Comparison of ENCODE assay signal across 9 mouse cellular contexts in genomic region chr9:21987592-21988342, GRCm38 (mm10). TPM values are rescaled to one million over a fixed set of nuclear protein-coding genes. Genes with fewer than 3 reads are reported as not detected.
A peak's percentile ranks its signal among the peaks of the same experiment; 100 is the strongest.
DNase-seq lines count a peak whose midpoint lies in the region; ATAC-seq lines count a peak whose summit lies in the region.
"Had no signal": no experiment of that assay in that cellular context is flagged by ENCODE, and none has a peak within 500 bp of the region (broad histone marks: within the 10 kb centered on the region; RNA-seq: fewer than 3 reads in every experiment).

No protein-coding gene starts in this region.

- H3K27ac ChIP-seq in heart, embryonic 11.5 days (ENCODE audit: low read depth, low read length), result no peak overlapping the region
- no peak overlapping the region for H3K27ac ChIP-seq in hindbrain, embryonic 16.5 days (ENCODE audit: low read depth, low read length)
- no peak overlapping the region for H3K27ac ChIP-seq in midbrain, embryonic 15.5 days
- H3K27ac ChIP-seq: macrophage had no signal

- peaks cover 90% of the 10 kb centered on the region for H3K27me3 ChIP-seq in heart, embryonic 11.5 days (ENCODE audit: control insufficient read depth, insufficient read depth, low read length)
- H3K27me3 ChIP-seq in hindbrain, embryonic 16.5 days (replicated peaks; ENCODE audit: control insufficient read depth, insufficient read depth, low read length), result peaks cover 52% of the 10 kb centered on the region
- H3K27me3 ChIP-seq in midbrain, embryonic 15.5 days (replicated peaks), result peaks cover 56% of the 10 kb centered on the region

- H3K9ac ChIP-seq in heart, embryonic 11.5 days (ENCODE audit: low read depth, low read length), result no peak overlapping the region
- no peak overlapping the region for H3K9ac ChIP-seq in hindbrain, embryonic 16.5 days (ENCODE audit: low read depth, low read length)
- peak overlapping the region; percentile 10; the same call in 1 of the 2 replicates for H3K9ac ChIP-seq in midbrain, embryonic 15.5 days

- no peak overlapping the region; the same call in 1 of the 2 replicates for H3K4me3 ChIP-seq in heart, embryonic 11.5 days (ENCODE audit: low read depth, low read length)
- H3K4me3 ChIP-seq in hindbrain, embryonic 16.5 days (ENCODE audit: low read length), result peak overlapping the region; percentile 42
- 0 out of 2 replicates have a peak overlapping the region, but pooled peaks have one; percentile 27 for H3K4me3 ChIP-seq in midbrain, embryonic 15.5 days

- intact Hi-C loops in left cerebral cortex, postnatal 4 days (cut with DNase I), result no loop called here

- H3K4me2 ChIP-seq in heart, embryonic 11.5 days, result peak overlapping the region; percentile 86
- H3K4me2 ChIP-seq in hindbrain, embryonic 16.5 days (ENCODE audit: low read length), result peak overlapping the region; percentile 78
- H3K4me2 ChIP-seq in midbrain, embryonic 15.5 days, result peak overlapping the region; percentile 56

- no peak for ATAC-seq in heart, embryonic 11.5 days (replicated peaks; ENCODE audit: insufficient number of reproducible peaks, low FRiP score, low TSS enrichment)
- ATAC-seq in hindbrain, embryonic 16.5 days, result no peak
- no peak for ATAC-seq in midbrain, embryonic 15.5 days (replicated peaks)

- peaks cover 10% of the 10 kb centered on the region; the same call in 1 of the 2 replicates for H3K4me1 ChIP-seq in heart, embryonic 11.5 days (ENCODE audit: control insufficient read depth, insufficient read depth, low read length)
- H3K4me1 ChIP-seq in hindbrain, embryonic 16.5 days (ENCODE audit: control insufficient read depth, insufficient read depth, low read depth, low read length), result peaks cover 21% of the 10 kb centered on the region
- peaks cover 24% of the 10 kb centered on the region for H3K4me1 ChIP-seq in midbrain, embryonic 15.5 days

- WGBS in heart, embryonic 11.5 days (ENCODE audit: insufficient replicate concordance), result 5% methylated on average over 36 of the region's 36 CpGs
- 9% methylated on average over 36 of the region's 36 CpGs for WGBS in hindbrain, embryonic 16.5 days
- WGBS in midbrain, embryonic 15.5 days, result 8% methylated on average over 36 of the region's 36 CpGs

- DNase-seq in heart, adult 9 months (ENCODE audit: low spot score in 2 of 2), result no peak
- peak; percentile 79 for DNase-seq in cerebellum, adult 9-11 months
- no peak for DNase-seq in gastrocnemius, adult 18-20 months (ENCODE audit: low spot score)
- DNase-seq in left cerebral cortex, adult 18-20 months (ENCODE audit: low spot score in 2 of 2), result no peak
- no peak for DNase-seq in left cerebral cortex, postnatal 4 days

- H3K36me3 ChIP-seq in heart, embryonic 11.5 days (ENCODE audit: control insufficient read depth, insufficient read depth, low read length), result no peaks in the 10 kb centered on the region
- no peaks in the 10 kb centered on the region for H3K36me3 ChIP-seq in hindbrain, embryonic 16.5 days (ENCODE audit: control insufficient read depth, insufficient read depth, low read length)
- no peaks in the 10 kb centered on the region for H3K36me3 ChIP-seq in midbrain, embryonic 15.5 days (replicated peaks)

- H3K9me3 ChIP-seq in heart, embryonic 11.5 days (replicated peaks; ENCODE audit: control insufficient read depth, low read length), result no peaks in the 10 kb centered on the region
- H3K9me3 ChIP-seq in hindbrain, embryonic 16.5 days (ENCODE audit: control insufficient read depth, low read length), result no peaks in the 10 kb centered on the region
- no peaks in the 10 kb centered on the region for H3K9me3 ChIP-seq in midbrain, embryonic 15.5 days

RNA-seq across cellular contexts. Expression of gene Rgl3, which starts 1.5 kb away (rescaled TPM):
- 0.74 and 1.1 TPM in 2 replicates for polyA plus RNA-seq in heart, embryonic 11.5 days (2014; fragmentation: Nextera tagmentation; extraction: Ambion mirVana)
- polyA plus RNA-seq in hindbrain, embryonic 16.5 days (2015; fragmentation: Nextera tagmentation; extraction: Ambion mirVana), result 2.0 and 2.1 TPM in 2 replicates
- 1.1 and 1.8 TPM in 2 replicates for polyA plus RNA-seq in midbrain, embryonic 15.5 days (2015; fragmentation: Nextera tagmentation; extraction: Ambion mirVana)
- total RNA-seq in gastrocnemius, adult 18-20 months (2021), result under 1 TPM; 0.39 to 0.55 TPM
- 1 to 10 TPM; 3.7 to 4.0 TPM for total RNA-seq in left cerebral cortex, adult 18-20 months (2021)
- total RNA-seq in left cerebral cortex, postnatal 4 days (2021), result 1 to 10 TPM in 1 of 2 experiments, under 1 TPM in 1; 0.90 to 1.4 TPM

RNA-seq across cellular contexts. Expression of gene Ccdc151, which starts 14.7 kb away (rescaled TPM):
- polyA plus RNA-seq in heart, embryonic 11.5 days (2014; fragmentation: Nextera tagmentation; extraction: Ambion mirVana), result not detected in 2 replicates
- polyA plus RNA-seq in hindbrain, embryonic 16.5 days (2015; fragmentation: Nextera tagmentation; extraction: Ambion mirVana), result 5.9 and 6.4 TPM in 2 replicates
- polyA plus RNA-seq in midbrain, embryonic 15.5 days (2015; fragmentation: Nextera tagmentation; extraction: Ambion mirVana), result 4.8 and 6.4 TPM in 2 replicates
- total RNA-seq in gastrocnemius, adult 18-20 months (2021), result not detected
- 1 to 10 TPM; 8.1 TPM for total RNA-seq in left cerebral cortex, adult 18-20 months (2021)
- 1 to 10 TPM; 6.2 to 6.9 TPM for total RNA-seq in left cerebral cortex, postnatal 4 days (2021)

RNA-seq across cellular contexts. Expression of gene Prkcsh, which starts 14.8 kb away (rescaled TPM):
- polyA plus RNA-seq in heart, embryonic 11.5 days (2014; fragmentation: Nextera tagmentation; extraction: Ambion mirVana), result 72.2 and 77.8 TPM in 2 replicates
- polyA plus RNA-seq in hindbrain, embryonic 16.5 days (2015; fragmentation: Nextera tagmentation; extraction: Ambion mirVana), result 93.7 and 97.3 TPM in 2 replicates
- polyA plus RNA-seq in midbrain, embryonic 15.5 days (2015; fragmentation: Nextera tagmentation; extraction: Ambion mirVana), result 94.6 and 103 TPM in 2 replicates
- total RNA-seq in gastrocnemius, adult 18-20 months (2021), result 10 to 100 TPM; 24.4 to 27.9 TPM
- 10 to 100 TPM; 91.4 to 95.1 TPM for total RNA-seq in left cerebral cortex, adult 18-20 months (2021)
- total RNA-seq in left cerebral cortex, postnatal 4 days (2021), result 10 to 100 TPM; 89.6 to 95.2 TPM

RNA-seq across cellular contexts. Expression of gene Epor, which starts 24.5 kb away (rescaled TPM):
- 15.4 and 22.8 TPM in 2 replicates for polyA plus RNA-seq in heart, embryonic 11.5 days (2014; fragmentation: Nextera tagmentation; extraction: Ambion mirVana)
- polyA plus RNA-seq in hindbrain, embryonic 16.5 days (2015; fragmentation: Nextera tagmentation; extraction: Ambion mirVana), result 1.2 and 1.4 TPM in 2 replicates
- polyA plus RNA-seq in midbrain, embryonic 15.5 days (2015; fragmentation: Nextera tagmentation; extraction: Ambion mirVana), result 1.6 and 1.9 TPM in 2 replicates
- under 1 TPM in 1 of 2 experiments, not detected in 1; 0.21 TPM for total RNA-seq in gastrocnemius, adult 18-20 months (2021)
- 10 to 100 TPM; 10.7 to 12.9 TPM for total RNA-seq in left cerebral cortex, adult 18-20 months (2021)
- total RNA-seq in left cerebral cortex, postnatal 4 days (2021), result 1 to 10 TPM; 1.9 to 2.4 TPM

RNA-seq across cellular contexts. Expression of gene Swsap1, which starts 32.2 kb away (rescaled TPM):
- polyA plus RNA-seq in heart, embryonic 11.5 days (2014; fragmentation: Nextera tagmentation; extraction: Ambion mirVana), result 9.0 and 13.1 TPM in 2 replicates
- 8.1 and 8.7 TPM in 2 replicates for polyA plus RNA-seq in hindbrain, embryonic 16.5 days (2015; fragmentation: Nextera tagmentation; extraction: Ambion mirVana)
- polyA plus RNA-seq in midbrain, embryonic 15.5 days (2015; fragmentation: Nextera tagmentation; extraction: Ambion mirVana), result 10.5 TPM in 2 replicates
- 1 to 10 TPM; 2.1 to 2.3 TPM for total RNA-seq in gastrocnemius, adult 18-20 months (2021)
- total RNA-seq in left cerebral cortex, adult 18-20 months (2021), result 10 to 100 TPM; 13.1 to 14.1 TPM
- total RNA-seq in left cerebral cortex, postnatal 4 days (2021), result 10 to 100 TPM; 11.8 to 12.6 TPM

Comparison
In these comparisons a context has a peak if more than half of its experiments do, and no peak if none do; other contexts are left out.
1. RNA of gene Ccdc151, which starts 14.7 kb away (total RNA-seq): 8.1 TPM in left cerebral cortex, adult 18-20 months and 6.2 to 6.9 TPM in left cerebral cortex, postnatal 4 days; not detected in gastrocnemius, adult 18-20 months; every median in the first group is over 4 times any median in the second.
2. Peak in every context shown above with its lines, with median percentiles within 50 percentile points of each other: H3K4me2 ChIP-seq.